Mouse (Mus musculus) erythroblast, adult 5-6 weeks (primary cell): ENCODE results near the gene Grik1. TPM values are rescaled to one million over a fixed set of nuclear protein-coding genes. Genes with fewer than 3 reads are reported as not detected.

Experiments used
- ATAC-seq: replicated peaks from 2 replicates; pipeline ENCODE4 v1.8.0; 2016; ENCODE audit warnings: moderate number of reproducible peaks, mild to moderate bottlenecking, moderate TSS enrichment, inconsistent platforms; ENCODE audit not compliant: poor library complexity, low FRiP score, severe bottlenecking
- total RNA-seq, 2 experiments: library from RNA; stranded (forward) in 1 of 2; stranded (reverse) in 1 of 2; fragments of 150-400 nt in 1 of 2; fragments of 200-764, 138-1000 nt in 1 of 2; gene quantifications; 2 replicates each; pipeline versions ENCODE4 v1.2.3 to v1.2.4; 2015 to 2017; ENCODE audit warnings: low replicate concordance in 2 of 2

Grik1 gene
- total RNA-seq (2015; ENCODE audit: low replicate concordance) (not detected in 2 replicates), total RNA-seq (2017; ENCODE audit: low replicate concordance) (not detected in 2 replicates)

DNA sequence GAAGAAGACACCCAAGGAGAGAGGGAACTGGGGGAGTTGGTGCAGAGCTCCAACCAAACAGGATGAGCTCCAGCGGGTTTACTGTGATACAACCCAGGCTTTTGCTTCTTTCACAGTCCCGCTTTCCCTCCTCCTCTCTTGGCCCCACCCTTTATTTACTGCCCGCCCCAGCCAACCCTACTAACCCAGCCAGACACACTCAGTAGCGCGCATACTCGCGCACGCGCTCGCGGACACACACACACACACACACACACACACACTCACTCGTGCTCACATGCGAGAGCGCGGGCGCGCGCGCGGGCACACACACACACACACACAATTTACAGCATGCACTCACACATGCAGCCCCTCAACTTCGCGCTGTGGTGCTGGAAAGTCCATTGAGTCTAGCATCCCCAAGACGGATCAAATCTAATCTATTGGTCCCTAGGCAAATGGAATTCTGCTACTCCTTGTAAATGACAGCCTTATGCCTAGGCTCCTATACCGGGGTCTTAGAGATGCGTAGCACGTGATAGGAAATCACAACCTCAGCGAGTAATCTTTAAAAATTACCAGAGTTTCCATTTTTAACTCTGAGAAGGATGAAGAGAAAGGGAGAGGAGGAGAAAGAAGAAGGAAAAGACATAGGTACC is at the start of gene Grik1:
Gene Grik1 (minus strand): TSS at position 134 of the 641 bp plus-strand sequence.
- ATAC-seq: no peak

DNA sequence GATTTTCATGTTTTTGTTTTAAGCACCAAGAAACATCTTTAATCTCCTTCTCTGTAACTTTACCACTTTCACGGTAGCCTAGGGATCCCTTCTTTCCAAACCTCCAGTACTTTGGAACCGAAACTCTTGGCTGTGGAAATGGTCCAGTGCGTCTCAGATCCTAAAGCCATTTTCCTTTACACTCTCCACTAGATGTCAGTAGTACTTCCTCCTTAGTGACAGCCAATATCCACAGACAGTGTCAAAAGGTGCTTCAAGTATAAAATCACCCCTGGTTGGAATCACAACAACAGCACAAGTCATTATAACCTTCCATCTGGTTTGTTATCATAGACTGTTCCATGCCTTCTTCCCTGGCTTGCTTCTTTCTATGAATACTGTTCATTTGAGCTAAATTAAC is 4.1 kb upstream of the Grik1 start:
- no peak for ATAC-seq

DNA sequence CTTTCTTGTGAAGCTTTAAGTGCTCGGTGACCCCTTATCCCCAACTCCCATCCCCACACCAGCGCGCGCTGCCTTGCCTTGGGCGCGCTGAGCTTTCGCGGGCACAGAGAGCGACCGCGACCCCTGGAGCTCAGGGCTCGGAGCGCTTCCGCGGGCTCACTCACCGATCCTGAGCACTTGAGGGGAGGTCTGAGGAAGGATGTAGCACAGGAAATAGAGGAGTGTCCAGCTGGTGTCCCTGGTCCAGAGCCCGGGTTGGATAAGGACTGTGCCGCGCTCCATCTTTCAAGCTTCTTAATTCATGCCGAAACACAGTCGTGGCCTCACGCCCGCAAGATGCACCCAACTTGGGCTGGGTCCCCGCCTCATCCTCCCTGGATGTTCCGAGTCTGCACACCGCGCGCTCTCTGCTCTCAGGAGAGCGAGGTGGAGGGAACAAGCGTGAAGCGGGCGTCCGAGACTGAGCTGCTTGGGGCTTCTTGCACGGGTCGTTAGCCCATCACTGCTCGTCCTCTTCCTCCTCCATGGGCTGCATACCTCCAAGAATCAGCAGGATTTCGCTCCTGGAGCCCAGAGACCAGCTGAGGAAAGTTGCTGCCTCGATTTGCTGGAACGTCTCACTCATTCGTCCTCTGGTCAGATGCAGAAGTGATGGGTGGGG is 514 bp downstream of the Grik1 start:
- ATAC-seq: no peak

DNA sequence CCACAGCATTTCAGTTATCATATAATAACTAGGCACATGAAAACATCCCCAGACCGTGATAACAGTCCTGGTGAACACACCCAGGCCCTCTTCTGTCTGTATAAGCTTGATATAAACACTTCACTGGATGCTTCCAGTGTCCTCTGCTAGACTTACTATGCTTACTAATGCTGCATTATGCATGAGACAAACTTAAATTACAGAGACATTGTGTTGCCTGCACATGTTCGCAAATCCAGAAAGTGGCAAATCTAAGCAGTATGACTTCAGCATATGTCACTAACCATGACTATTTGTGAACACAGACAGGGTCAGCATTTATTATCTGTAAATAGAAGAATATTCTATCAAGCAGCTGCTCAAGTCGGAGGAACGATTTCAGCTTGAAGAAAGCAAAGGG is 31.7 kb downstream of the Grik1 start:
- no peak for ATAC-seq

DNA sequence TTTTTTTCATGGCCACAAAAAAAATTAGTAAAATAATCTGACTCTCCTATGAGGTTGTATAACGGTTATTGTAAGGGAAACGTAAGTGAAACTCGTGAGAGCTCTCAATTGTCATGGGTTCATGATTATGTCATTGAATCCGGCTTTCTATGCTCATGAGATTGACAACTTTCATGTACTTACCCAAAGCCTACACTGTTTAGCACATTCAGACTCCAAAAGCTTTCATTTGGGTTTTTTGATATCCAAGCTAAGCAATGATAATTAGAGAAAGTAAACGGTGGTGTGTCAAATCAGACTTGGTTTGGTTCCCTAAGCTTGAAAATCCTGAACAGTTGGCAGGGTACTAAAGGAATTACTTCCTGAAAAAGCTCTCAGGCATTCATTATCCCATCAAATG is 33.0 kb downstream of the Grik1 start:
- no peak for ATAC-seq

DNA sequence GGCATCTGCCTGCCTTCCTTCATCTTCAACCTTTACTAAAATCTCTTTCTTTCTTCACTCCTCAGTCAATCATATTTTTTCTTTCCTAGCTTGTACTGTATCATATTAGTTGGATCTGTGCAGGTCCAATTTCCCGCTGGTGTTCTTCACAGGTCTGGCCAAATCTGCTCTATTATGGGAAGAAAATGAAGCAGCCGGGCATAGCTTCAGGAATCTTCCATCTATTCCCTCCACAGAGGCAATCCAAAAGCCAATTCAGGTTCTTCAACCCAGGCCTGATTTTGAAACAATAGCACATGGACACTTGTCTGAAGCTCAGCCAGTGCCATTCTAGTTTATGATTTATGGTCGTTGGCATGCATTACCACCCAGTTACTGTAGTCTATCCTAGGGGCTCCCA is 34.0 kb downstream of the Grik1 start:
- ATAC-seq: no peak

DNA sequence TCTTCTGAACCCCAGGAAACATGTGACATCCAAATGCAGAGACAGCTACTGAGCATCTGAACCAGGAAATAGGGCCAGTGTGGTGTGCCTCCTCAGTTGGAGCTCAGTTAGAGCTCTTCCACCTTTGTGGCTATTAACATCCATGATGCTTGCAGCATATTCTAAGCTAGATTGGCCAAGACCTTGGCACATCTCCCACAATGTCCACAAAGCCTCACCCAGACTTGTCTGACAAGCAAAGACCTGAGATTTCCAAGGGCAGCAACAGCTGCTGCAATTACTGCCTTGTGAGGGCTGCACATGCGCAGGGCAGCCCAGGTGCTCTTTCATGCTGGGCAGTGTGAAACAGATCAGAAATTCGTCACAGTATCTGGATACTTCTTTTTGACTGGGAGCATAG is 37.4 kb downstream of the Grik1 start:
- no peak for ATAC-seq

DNA sequence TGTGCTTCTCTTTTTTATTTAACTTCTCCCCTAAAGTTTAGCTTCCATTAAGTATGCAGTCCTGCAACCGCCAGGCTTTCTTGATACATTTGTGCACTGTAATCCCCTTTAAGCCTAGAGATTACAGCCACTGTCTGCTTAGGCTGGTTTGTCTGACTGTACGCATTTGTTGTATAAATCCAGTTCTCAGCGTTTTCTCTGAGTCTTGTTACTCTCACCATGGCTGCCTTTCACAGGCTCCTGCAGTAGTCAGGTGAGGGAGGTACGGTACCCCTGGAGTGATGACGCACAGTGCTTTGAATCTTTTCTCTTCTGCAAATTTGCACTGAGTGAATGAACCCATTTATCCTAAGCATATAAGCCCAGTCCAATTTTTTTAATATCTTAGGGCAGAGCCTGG is 39.0 kb downstream of the Grik1 start:
- ATAC-seq: no peak

DNA sequence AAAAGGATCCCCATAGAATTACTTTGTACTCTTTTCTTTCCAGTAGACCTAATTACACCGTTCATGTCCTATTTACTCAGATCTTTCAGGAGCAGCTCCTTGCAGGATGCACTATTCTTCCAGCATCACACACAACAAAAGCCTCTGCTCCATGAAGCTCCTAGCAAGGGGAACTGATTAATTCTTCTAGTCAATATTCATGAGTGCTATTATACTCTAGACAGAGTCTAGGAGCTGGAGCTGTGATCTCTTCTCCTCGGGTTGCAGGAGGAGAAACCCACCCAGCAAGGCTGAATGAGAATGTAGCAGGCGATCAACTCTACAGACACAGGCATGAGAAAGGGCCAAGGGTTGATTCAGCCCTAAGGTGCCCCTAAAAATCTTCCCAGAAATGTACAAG is 40.2 kb downstream of the Grik1 start:
- no peak for ATAC-seq

DNA sequence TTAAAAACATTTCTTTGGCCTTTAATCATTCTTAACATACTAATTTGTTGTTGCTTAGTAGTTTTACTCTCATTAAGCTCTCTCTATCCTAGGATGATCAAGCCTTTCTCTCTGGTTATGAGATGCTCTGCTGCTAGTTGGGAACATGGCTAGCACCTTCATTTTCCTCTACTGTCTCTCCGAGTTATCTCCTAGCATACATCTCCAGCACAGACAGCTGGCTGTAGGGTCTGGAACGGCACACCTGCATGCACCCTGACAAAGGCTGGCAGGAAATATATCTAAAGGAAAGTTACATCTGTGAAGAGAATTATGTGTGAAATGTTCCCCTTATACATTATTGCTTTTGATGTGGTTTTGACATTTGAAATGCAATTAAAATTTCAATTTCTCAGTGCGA is 42.5 kb downstream of the Grik1 start:
- ATAC-seq: no peak

DNA sequence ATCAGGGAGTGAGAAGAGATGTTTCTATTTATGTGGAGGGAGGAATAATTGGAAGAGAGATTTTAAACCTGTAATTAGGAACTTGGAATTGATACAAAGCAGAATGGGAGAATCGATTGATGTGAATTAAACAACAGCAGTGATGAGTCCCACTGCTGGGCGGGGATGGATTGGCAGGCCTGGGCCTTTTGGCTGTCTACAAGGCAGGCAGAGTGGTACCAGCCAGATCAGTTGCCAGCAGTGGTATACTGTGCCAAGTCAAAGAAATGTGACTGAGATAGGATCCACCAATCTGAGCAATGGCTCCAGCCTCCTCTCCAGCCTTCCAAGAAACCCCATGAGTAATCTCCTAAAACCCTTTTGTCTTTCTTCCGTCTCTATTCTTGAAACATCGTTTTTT is 45.4 kb downstream of the Grik1 start:
- ATAC-seq: no peak

DNA sequence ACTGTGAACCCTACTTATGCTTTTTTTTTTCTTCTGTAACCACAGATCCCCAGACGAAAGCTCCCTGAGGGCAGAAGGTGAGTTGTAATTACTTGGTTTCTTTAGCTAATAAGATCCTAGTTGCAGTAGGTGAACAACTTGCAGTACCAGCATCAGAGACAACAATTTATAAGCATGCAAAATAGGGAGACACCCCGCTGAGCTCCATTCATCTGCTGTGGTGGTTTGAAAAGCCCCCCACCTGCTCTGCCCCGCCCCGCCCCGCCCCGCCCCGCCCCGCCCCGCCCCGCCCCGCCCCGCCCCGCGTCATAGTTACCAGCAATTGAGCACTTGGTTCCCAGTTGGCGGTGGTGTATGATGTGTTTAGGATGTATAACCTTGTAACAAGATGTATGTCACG is 64.4 kb downstream of the Grik1 start:
- ATAC-seq: no peak

DNA sequence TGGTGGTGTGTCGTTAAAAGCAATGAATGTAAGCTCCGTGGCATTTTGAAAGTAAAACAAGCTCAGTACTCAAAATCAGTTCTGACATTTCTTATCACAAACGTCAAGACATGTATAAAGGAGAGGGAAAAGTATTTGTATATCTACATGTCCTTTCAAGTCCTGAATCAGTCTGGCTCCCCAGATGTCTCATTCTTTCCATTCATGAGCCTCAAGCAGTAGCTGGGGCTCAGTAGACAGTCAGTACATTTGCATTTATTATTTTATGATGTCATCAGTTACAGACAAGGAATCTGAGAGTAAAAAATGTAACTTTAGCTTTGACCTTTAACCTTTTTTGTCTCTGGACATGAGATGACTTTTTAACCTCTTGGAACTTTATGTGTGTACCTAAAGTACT is 68.1 kb downstream of the Grik1 start:
- no peak for ATAC-seq

DNA sequence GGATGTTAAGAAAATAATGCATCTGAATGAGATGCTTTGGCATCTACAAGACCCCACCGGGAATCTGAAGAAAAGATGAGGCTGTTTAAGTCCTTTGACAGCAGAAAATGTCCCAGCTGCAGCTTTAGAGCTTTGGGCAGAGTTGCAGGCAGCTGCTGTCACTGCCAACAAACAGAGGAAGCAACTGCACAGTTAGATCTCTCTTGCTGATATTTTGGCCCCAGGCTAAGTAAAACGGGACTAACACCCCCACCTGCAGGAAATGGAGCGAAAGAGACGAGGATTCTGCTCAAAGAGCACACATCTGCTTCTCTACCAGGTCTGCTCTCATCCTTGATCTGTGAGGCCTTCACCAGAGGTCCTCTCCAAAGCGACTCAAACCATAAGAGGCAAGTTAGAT is 77.5 kb downstream of the Grik1 start:
- ATAC-seq: no peak

DNA sequence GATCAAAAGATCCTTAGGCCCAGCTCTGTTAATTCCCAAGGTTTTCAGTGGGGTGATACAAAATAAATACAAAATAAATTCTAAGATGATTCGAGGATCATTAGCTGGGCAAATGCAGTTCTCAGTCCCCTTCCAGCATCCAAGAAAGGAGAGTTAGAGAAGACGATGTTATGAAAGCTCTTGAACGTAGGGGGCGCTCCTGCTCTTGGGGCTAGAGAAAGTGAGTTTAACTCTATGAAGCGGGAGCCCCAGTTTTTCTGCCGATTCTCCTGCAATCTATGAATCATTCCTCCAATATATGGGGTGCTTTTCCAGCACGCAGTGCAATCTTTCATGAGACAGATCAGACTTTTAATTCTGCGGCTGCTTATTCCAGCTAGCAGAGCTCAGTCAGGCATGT is 78.2 kb downstream of the Grik1 start:
- no peak for ATAC-seq

DNA sequence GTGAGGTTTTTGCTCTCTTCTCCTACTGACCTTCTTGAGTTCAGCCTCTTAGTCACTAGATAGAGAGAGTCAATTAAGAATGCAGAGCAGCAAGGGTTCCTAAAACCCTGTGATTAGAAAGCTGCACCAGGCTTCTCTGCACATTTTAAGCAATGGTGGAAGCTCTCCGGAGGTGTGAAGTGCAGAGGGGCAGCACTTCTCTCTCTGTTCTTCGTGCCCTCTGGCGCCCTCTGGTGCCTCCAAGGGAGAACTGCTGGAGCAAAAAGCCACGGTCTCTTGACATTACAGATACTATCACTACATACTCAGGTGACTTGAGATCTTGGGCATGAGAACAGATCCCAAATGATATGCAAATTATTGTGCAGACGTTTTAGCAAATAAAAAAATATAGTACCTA is 85.7 kb downstream of the Grik1 start:
- ATAC-seq: no peak

DNA sequence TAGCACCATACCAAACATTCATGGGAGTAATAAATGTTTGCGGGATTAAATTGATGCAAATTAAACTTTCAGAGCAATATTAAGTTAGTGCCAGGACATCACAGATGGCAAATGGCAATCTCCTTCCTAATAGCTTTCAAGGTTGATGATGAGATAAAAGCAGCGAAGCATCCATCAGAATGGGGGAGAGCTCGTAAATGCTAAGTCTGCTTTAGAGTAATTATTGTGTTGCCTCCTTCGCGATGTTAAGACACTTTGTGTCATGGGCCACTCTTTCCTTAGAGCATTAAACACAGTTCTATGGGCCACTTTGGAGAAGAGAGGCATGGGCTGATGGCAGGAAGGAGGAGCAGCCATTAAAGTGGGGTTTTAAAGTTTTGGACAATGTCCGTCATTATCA is 86.1 kb downstream of the Grik1 start:
- ATAC-seq: no peak

DNA sequence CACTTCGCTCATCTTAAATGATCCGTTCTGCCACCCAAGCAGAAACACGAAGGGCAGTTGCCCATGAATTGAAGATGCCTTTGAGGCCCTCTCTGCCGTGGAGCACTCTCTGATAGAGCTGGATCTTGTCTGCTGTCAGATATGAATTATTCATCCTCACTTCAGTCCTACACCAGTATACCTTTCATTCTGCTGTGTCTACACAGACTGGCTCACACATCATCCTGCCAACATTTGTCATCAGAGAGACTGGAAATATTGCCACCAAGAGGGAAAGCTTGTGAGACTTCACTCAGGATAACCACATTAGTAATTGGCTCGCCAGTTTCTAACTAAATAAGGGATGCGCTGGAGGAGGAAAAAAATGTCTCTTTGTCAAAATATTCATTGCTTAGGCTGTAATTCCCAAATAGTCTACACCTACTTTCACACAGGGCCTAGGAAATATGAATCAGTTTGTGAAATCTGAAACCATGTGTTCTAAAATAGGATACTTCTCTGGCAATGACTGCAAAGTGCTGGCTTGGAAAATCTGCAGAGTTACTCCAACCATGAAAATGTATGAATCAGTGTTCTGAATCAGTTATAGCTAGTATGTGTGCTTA is 102.5 kb downstream of the Grik1 start:
- ATAC-seq: no peak

DNA sequence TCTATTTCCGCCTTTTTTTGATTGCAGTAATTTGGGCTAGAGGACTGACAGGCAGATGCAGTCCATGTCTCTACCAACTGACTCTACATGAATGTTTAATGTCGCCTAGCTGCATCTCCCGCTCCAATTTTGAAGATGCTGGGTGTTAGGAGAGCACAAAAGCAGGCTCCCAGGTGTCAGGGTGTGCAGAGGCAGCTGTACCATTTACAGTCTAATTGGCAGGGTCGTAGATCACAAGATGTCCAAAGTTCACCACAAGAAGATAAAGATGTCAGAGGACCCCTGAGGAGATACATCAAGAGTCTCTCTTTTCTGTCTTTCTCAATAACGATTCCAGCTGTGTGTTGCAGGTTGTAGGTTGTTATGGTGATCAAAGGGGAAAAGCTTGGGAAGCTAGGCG is 111.3 kb downstream of the Grik1 start:
- no peak for ATAC-seq

DNA sequence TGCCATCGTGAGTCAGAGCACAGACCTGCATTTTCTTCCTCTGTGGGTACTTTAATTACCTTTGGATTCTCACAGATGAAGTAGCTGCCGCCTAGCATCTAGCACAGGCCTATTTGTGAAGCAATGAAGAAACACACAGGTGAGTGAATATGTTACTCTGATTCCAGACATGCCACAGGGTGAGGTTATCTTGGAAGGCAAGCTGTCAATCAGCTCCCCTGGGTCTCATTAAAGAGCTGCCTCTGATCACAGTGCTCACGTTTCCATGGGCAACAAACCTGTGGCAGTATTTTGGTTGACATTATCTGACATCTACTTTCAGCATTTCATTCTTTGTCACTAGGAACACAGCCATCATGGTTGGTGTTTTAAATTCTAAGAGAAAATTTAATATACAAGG is 112.7 kb downstream of the Grik1 start:
- ATAC-seq: no peak

DNA sequence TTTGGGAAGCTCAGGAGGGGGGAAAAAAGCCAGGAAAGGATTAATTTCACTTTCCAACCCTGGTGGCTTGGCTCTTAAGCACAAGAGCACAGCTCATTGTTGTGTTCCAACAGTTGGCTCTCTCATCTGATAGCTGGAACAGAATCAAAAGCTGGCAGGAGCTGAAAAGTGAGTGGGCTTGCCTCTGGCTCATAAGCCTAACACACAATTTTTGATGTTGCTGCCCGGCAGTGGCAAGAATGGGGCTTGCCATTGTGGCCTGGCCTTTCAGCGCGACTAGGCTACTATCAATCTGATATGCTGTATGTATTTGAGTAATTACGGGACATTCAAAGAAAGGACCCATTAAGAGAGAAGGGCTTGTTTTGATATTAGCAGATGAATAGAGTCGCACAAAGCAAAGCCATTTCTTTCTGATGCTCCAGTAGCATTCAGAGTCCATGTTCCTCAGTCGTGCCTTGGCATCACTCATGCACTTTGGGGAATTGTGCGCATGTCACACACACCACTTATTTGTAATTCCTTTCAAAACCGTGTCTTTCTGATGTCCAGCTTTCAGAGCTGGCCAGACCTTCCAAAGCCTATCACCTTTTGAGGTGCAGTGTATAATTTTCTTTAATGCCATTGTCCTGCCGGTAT is 115.9 kb downstream of the Grik1 start:
- no peak for ATAC-seq
